Mouse (Mus musculus) megakaryocyte-erythroid progenitor cell, adult 5 weeks (primary cell): ENCODE results near the gene Vsig1. TPM values are rescaled to one million over a fixed set of nuclear protein-coding genes. Genes with fewer than 3 reads are reported as not detected.

Source experiments
- polyA plus RNA-seq: library from polyadenylated mRNA; stranded (reverse); fragments of >175 nt; gene quantifications from 2 replicates; pipeline ENCODE4 v1.2.3, GENCODE M21; 2012

Vsig1 gene
- not detected in 2 replicates for polyA plus RNA-seq

DNA sequence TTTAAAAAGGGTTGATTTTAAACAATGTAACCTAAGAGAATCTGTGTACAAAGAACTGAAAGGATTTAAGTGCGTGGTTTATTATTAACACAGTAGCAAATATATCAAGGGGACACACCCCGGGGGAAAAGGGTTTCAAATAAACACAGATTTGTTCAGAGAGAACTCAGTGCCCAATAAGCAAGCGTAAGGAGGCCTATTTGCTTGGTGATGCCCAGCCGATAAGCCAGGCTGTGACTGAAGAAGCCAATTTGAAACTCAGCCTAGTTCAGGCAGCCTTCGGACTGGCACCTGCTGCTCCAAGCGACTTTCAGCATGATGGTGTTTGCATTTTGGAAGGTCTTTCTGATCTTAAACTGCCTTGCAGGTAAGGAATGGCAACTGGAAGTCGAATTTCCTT is at the start of gene Vsig1:
Vsig1 (plus strand) TSS at position 249 of the 400 bp plus-strand sequence.

DNA sequence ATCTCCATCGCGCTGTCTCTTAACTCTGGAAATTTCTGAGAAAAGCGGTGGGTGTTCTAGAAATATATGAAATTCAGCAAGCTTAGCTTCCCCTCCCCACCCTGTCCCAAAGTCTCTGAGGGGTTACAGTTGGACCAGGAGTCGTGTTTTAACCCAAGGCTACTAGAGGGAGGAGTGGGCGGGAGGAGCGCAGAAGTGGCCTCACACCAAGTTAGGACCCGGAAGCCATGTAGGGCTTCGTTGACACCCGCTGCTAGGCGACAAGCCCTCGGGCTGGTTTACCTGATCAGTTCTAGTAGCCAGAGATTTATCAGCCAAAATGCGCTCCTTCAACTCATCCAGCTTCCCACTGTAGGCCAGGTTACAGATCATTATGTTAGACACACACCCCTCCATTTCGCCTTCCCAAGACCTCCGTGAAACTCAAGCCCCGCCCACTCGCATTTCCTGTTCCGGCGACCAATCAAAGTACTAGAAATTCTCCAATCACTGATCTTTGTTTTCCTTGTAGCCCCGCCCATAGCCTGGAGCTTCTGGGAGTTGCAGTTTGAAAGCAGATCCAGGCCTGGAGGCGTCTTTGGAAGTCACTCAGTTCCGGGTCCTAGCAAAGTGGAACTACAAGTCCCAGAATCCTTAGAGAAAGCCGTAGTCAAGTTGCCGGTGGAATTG is 49.0 kb downstream of the Vsig1 start, which contains the start of the genes Psmd10 and Atg4a:
Psmd10 (minus strand) TSS at position 457 of the 669 bp plus-strand sequence.
Atg4a (plus strand) TSS at position 636 of the 669 bp plus-strand sequence.

Other genes with a start within 250 kb of the Vsig1 start
- gene Mid2, start 243.0 kb upstream of the Vsig1 start, polyA plus RNA-seq, result 0.06 TPM in 1 of 2 replicates, not detected in the other
- gene Tex13b, start 94.2 kb upstream of the Vsig1 start, polyA plus RNA-seq, result not detected in 2 replicates
- gene Psmd10, start 49.1 kb downstream of the Vsig1 start, polyA plus RNA-seq, result 1.3 and 1.5 TPM in 2 replicates
- 0.53 and 0.56 TPM in 2 replicates for gene Atg4a, start 49.3 kb downstream of the Vsig1 start, polyA plus RNA-seq